Mouse (Mus musculus) heart, adult 2 months (tissue): ENCODE data around the gene Hormad1. TPM values are rescaled to one million over a fixed set of nuclear protein-coding genes. Genes with fewer than 3 reads are reported as not detected.

ENCODE experiments used
- DNase-seq, 2 experiments: peaks; one replicate each; pipeline ENCODE4 v3.0.0; 2021
- H3K27ac ChIP-seq: fragments of 200-600 bp; 2 replicates; pipeline ENCODE4 v1.8.1; 2022
- H3K27me3 ChIP-seq: fragments of 200-500 bp; 2 replicates; pipeline ENCODE4 v1.6.1; 2012; ENCODE audit warnings: mild to moderate bottlenecking, low read length, inconsistent platforms, mixed read lengths; ENCODE audit not compliant: control insufficient read depth, insufficient read depth
- H3K36me3 ChIP-seq: fragments of 200-500 bp; 2 replicates; pipeline ENCODE4 v1.6.1; 2012; ENCODE audit warnings: low read length, inconsistent platforms; ENCODE audit not compliant: control insufficient read depth, insufficient read depth
- H3K4me1 ChIP-seq: fragments of 200-500 bp; 2 replicates; pipeline ENCODE4 v1.6.1; 2011; ENCODE audit warnings: low read length; ENCODE audit not compliant: control insufficient read depth, insufficient read depth
- H3K4me3 ChIP-seq: fragments of 200-600 bp; 2 replicates; pipeline ENCODE4 v1.8.1; 2022
- H3K79me2 ChIP-seq: fragments of 200-500 bp; replicated peaks from 2 replicates; pipeline ENCODE4 v1.6.1; 2012; ENCODE audit warnings: mild to moderate bottlenecking, inconsistent platforms, low read length, moderate library complexity, mixed read lengths; ENCODE audit not compliant: control insufficient read depth, insufficient read depth
- H3K9ac ChIP-seq: fragments of 200-500 bp; 2 replicates; pipeline ENCODE4 v1.6.1; 2012; ENCODE audit warnings: low read depth, mild to moderate bottlenecking, control low read depth, inconsistent platforms, low read length, mixed read lengths
- CTCF ChIP-seq: fragments of 200-600 bp; IDR thresholded peaks from 2 replicates; pipeline ENCODE4 v1.8.1; 2022; ENCODE audit warnings: antibody characterized with exemption, mild to moderate bottlenecking, moderate library complexity
- EP300 ChIP-seq: fragments of 200-500 bp; IDR thresholded peaks from 2 replicates; pipeline ENCODE4 v1.6.1; 2011; ENCODE audit warnings: low read depth, low read length, control low read depth; ENCODE audit not compliant: insufficient read depth
- POLR2A ChIP-seq: fragments of 200-500 bp; IDR thresholded peaks from 2 replicates; pipeline ENCODE4 v1.6.1; 2011; ENCODE audit warnings: mild to moderate bottlenecking, low read depth, low read length, control low read depth; ENCODE audit not compliant: insufficient read depth
- WGBS: fragments of 180-500 bp; shearing (Covaris S2); methylation state at CpG from one replicate; pipeline ENCODE4 v1.1.7; 2018; 5-methylcytosine and 5-hydroxymethylcytosine counted together
- intact Hi-C: fragments of 180-260 bp; cut with DNase I; formaldehyde crosslinking; loops from one replicate; pipeline ENCODE4 v1.15.1; 2025
- polyA plus RNA-seq: library from polyadenylated mRNA; depleted of rRNA; stranded (reverse); fragments of >200 nt; gene quantifications from 2 replicates; pipeline ENCODE4 v1.2.3, GENCODE M21; 2012; rRNA removed
- total RNA-seq, 2 experiments: library from RNA; stranded (reverse); gene quantifications; 2 replicates each; pipeline ENCODE4 v1.2.3; 2021

Hormad1 gene
- total and polyA plus RNA-seq, 3 experiments = not detected

DNA sequence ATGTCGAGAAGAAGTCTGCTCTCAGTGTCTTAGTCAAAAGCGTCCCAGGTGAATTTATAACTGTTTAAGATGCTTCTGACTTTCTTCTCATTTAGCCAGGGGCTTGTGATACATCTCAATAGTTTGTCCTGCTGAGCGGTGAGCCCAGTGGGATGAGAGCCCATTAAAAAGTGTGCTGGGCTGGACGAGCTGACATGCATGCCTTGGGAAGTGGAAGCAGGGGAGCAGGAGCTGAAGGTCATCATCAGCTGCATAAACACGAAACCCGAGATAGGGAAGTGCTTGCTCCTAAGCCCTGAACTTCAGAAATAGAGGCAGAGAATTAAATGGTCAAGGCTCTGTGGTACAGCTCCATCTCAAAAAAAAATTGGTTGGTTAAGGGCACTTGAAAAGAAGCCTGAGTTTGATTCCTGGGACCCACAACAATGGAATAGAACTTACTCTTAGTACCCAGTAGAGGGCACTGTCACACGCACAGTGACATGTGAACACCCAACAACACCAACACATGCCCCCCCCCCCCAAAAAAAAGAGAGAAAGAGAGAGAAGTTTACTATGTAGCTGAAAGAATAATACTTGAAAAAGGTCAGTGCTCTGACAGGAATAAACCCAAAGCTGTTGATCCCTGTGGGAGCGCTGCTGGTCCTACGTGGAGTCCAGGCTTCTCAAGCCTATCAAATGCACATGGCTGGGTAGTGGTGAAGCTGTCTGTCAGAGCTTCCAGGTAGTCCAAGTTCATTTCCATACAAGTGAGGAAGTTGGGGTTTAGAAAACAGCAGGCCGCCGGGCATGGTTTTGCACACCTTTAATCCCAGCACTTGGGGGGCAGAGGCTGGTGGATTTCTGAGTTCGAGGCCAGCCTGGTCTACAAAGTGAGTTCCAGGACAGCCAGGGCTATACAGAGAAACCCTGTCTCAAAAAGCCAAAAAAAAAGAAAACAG lies 73.4 kb downstream of the Hormad1 start:
- Histone ChIP-seq H3K4me1 (peaks cover 7% of the 10 kb centered on the region), H3K9ac (no peak overlapping the region), H3K36me3 (peaks cover 11% of the 10 kb centered on the region), H3K79me2 (peaks cover 1% of the 10 kb centered on the region; the same call in 1 of the 2 replicates), H3K27ac (peak overlapping the region; percentile 65), H3K4me3 (no peak overlapping the region), H3K27me3 (no peaks in the 10 kb centered on the region)
- DNase-seq = no peak
- intact Hi-C loops = loop anchor here (1.0 to 5.0 kb wide), 4 partner anchors 43 to 138 kb away; no protein-coding TSS in a partner anchor
- TF ChIP-seq CTCF (peak; percentile 81), POLR2A (0 out of 2 replicates have a peak, but pooled peaks have one; percentile 10), EP300 (no peak)
- WGBS = 56% methylated on average over 12 of the region's 12 CpGs

DNA sequence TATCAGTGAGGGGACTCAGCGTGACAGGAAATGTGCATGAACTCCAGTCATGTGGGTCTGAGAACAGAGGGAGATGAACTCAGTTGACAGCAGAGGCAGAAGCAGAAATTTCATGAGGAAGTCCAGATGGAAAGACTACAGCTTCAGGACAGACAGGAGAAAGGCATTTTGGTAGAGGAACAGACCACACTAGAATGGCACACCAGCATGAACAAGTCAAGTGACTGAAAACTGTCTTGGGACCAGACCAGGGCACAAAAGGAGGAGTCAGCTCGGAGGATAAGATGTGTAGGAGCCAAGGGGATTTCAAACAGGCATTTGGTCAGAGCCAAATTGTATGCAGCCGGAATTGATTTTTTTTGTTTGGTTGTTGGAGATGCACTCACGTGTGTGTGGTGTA lies 76.2 kb downstream of the Hormad1 start:
- no peak overlapping the region for H3K9ac ChIP-seq
- H3K27me3 ChIP-seq = no peaks in the 10 kb centered on the region
- 59% methylated on average over 4 of the region's 4 CpGs for WGBS
- no peak for DNase-seq
- H3K36me3 ChIP-seq = peaks cover 9% of the 10 kb centered on the region
- H3K79me2 ChIP-seq = no peaks in the 10 kb centered on the region
- intact Hi-C loops = loop anchor here (5.0 kb wide), 1 partner anchor 182 kb away; the partner anchor contains the start of gene Rprd2
- peaks cover 3% of the 10 kb centered on the region for H3K4me1 ChIP-seq
- no peak overlapping the region for H3K4me3 ChIP-seq
- no peak for TF ChIP-seq POLR2A
- no peak for TF ChIP-seq CTCF
- TF ChIP-seq EP300 = no peak
- H3K27ac ChIP-seq = no peak overlapping the region; the same call in none of the 2 replicates

DNA sequence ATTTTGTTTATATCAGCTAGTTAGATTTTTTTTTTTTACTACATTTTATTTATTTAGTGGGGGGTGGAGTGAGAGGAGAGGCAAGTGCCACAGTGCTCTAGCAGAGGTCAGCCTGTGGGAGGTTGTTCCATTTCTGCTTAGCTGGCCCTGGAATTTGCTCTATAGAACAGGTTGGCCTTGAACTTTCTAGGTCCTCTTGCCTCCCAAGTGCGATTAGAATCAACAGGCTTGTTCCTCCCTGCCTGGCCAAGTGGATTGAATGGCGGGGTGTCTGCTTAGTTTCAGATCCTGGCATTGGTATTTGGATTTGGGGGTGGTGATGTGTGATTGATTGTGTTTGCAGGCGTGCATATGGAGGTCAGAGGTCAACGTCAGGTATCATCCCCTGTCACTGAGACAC lies 76.6 kb downstream of the Hormad1 start:
- peaks cover 6% of the 10 kb centered on the region for H3K36me3 ChIP-seq
- no peak overlapping the region; the same call in none of the 2 replicates for H3K27ac ChIP-seq
- H3K79me2 ChIP-seq = no peaks in the 10 kb centered on the region
- no peak overlapping the region for H3K9ac ChIP-seq
- no peak overlapping the region for H3K4me3 ChIP-seq
- no peak for DNase-seq
- peaks cover 3% of the 10 kb centered on the region for H3K4me1 ChIP-seq
- WGBS = 64% methylated on average over 4 of the region's 4 CpGs
- TF ChIP-seq CTCF = no peak
- no peak for TF ChIP-seq POLR2A
- no peak for TF ChIP-seq EP300
- no peaks in the 10 kb centered on the region for H3K27me3 ChIP-seq
- intact Hi-C loops = loop anchor here (5.0 kb wide), 1 partner anchor 181 kb away; the partner anchor contains the start of gene Rprd2

Other genes starting within 250 kb of the Hormad1 start
- gene Cers2, start 244.9 kb upstream of the Hormad1 start, total RNA-seq = 10 to 100 TPM; 35.3 to 39.3 TPM
- 65.6 and 69.1 TPM in 2 replicates for gene Cers2, start 244.9 kb upstream of the Hormad1 start, polyA plus RNA-seq
- gene Setdb1, start 202.5 kb upstream of the Hormad1 start, total RNA-seq = 10 to 100 TPM; 10.4 to 12.2 TPM
- 8.0 and 12.6 TPM in 2 replicates for gene Setdb1, start 202.5 kb upstream of the Hormad1 start, polyA plus RNA-seq
- not detected for gene 4930558C23Rik, start 156.8 kb upstream of the Hormad1 start, total RNA-seq
- 0.26 TPM in 1 of 2 replicates, not detected in the other for gene 4930558C23Rik, start 156.8 kb upstream of the Hormad1 start, polyA plus RNA-seq
- gene Arnt, start 125.3 kb upstream of the Hormad1 start, total RNA-seq = 10 to 100 TPM; 37.4 to 41.5 TPM
- 26.2 and 34.1 TPM in 2 replicates for gene Arnt, start 125.3 kb upstream of the Hormad1 start, polyA plus RNA-seq
- gene Ctsk, start 60.4 kb upstream of the Hormad1 start, total RNA-seq = 1 to 10 TPM; 7.4 to 8.7 TPM
- 5.4 and 9.1 TPM in 2 replicates for gene Ctsk, start 60.4 kb upstream of the Hormad1 start, polyA plus RNA-seq
- 10 to 100 TPM; 15.3 to 16.5 TPM for gene Ctss, start 32.9 kb upstream of the Hormad1 start, total RNA-seq
- 10.3 and 12.4 TPM in 2 replicates for gene Ctss, start 32.9 kb upstream of the Hormad1 start, polyA plus RNA-seq
- gene Golph3l, start 29.3 kb downstream of the Hormad1 start, total RNA-seq = 10 to 100 TPM; 15.6 to 17.8 TPM
- gene Golph3l, start 29.3 kb downstream of the Hormad1 start, polyA plus RNA-seq = 6.0 and 11.5 TPM in 2 replicates
- 10 to 100 TPM; 71.5 to 77.7 TPM for gene Ensa, start 65.3 kb downstream of the Hormad1 start, total RNA-seq
- 17.4 and 28.3 TPM in 2 replicates for gene Ensa, start 65.3 kb downstream of the Hormad1 start, polyA plus RNA-seq
- gene Mcl1, start 99.1 kb downstream of the Hormad1 start, total RNA-seq = 100 to 1,000 TPM; 134 to 139 TPM
- gene Mcl1, start 99.1 kb downstream of the Hormad1 start, polyA plus RNA-seq = 39.1 and 64.4 TPM in 2 replicates
- 10 to 100 TPM; 39.2 to 51.4 TPM for gene Adamtsl4, start 128.2 kb downstream of the Hormad1 start, total RNA-seq
- 36.2 and 46.2 TPM in 2 replicates for gene Adamtsl4, start 128.2 kb downstream of the Hormad1 start, polyA plus RNA-seq
- 10 to 100 TPM; 54.4 to 61.9 TPM for gene Ecm1, start 179.9 kb downstream of the Hormad1 start, total RNA-seq
- gene Ecm1, start 179.9 kb downstream of the Hormad1 start, polyA plus RNA-seq = 173 and 200 TPM in 2 replicates
- gene Tars2, start 200.5 kb downstream of the Hormad1 start, total RNA-seq = 10 to 100 TPM; 42.1 to 45.3 TPM
- 31.3 and 54.4 TPM in 2 replicates for gene Tars2, start 200.5 kb downstream of the Hormad1 start, polyA plus RNA-seq